Mouse (Mus musculus) MEL (cell line): ENCODE measurements around the gene Ppp1r7.

Experiments
- CTCF ChIP-seq, 3 experiments: IDR thresholded peaks in 2 of 3; conservative IDR thresholded peaks in 1 of 3; 2 replicates each; pipeline ENCODE4 v1.5.1; 2011 to 2012; ENCODE audit warnings: low read length in 3 of 3, low read depth in 2 of 3, mild to moderate bottlenecking in 2 of 3, improper control_type of control experiment in 1 of 3, inconsistent platforms in 1 of 3, mixed read lengths in 1 of 3, moderate library complexity in 1 of 3; ENCODE audit not compliant: control insufficient read depth in 1 of 3, insufficient read depth in 1 of 3, poor library complexity in 1 of 3, severe bottlenecking in 1 of 3
- HCFC1 ChIP-seq: IDR thresholded peaks from 2 replicates; pipeline ENCODE4 v1.6.1; 2012; ENCODE audit warnings: low read depth, mild to moderate bottlenecking, inconsistent platforms, low read length, improper control_type of control experiment, moderate library complexity
- MYC ChIP-seq: IDR thresholded peaks from 2 replicates; pipeline ENCODE4 v1.6.1; 2011; ENCODE audit warnings: low read depth, mild to moderate bottlenecking, low read length, improper control_type of control experiment, moderate library complexity
- POLR2A ChIP-seq, 2 experiments: IDR thresholded peaks; 2 replicates each; pipeline ENCODE4 v1.6.1; 2011 to 2012; ENCODE audit warnings: low read length in 2 of 2, mild to moderate bottlenecking in 2 of 2, control low read depth in 1 of 2, improper control_type of control experiment in 1 of 2, low read depth in 1 of 2, moderate library complexity in 1 of 2; ENCODE audit not compliant: control insufficient read depth in 1 of 2, insufficient read depth in 1 of 2, poor library complexity in 1 of 2

DNA sequence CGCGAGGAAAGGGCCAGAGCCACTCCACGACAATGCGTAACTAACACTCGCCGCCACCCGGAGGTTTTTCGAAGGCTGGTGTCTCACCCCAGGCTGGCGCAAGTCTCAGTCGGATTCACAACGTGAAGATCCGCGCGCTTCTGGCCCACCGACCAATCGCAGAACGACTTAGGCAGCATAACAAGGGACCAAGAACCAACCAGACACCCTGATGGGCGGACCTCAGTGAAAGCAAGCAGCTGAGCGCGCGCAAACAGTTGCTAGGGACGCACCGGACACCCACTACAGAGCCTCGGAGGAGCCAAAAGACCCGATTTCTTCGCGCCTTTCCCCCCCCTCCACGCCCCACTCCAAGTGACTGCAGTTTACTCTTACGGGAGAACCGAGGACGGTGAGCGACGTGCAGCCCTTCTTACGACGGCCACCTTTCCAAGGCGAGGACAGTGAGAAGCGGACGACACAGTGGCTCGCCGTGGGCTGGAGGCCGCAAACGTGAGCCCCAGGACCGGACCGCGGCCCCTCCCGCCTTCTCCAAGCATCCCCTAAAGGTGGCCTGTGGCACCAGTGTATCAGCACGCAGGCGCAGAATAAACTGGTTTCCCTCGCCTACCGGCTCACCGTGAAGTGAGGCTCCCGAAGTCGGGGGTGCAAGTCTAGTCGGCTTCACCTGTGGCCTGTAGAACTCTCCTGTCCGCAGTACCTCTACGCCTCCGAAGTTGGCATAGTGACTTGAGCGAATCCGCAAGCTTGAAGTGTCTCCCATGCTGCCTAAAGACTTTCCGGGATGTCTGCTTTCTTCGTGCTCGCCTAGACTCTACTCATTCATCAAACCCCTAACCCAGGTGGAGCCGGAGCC lies at the start of gene Ppp1r7, which contains the start of gene Pask:
- TF ChIP-seq POLR2A (IDR thresholded peaks at IDR 0.05; ENCODE audit: control insufficient read depth in 1 of 2, insufficient read depth in 1 of 2, low read depth in 1 of 2, low read length in 2 of 2, poor library complexity in 1 of 2) (peak; percentile 47 to 59; a peak in 2 of 4 replicates), HCFC1 (peak; percentile 92), CTCF (IDR thresholded peaks at IDR 0.05 in 2 of 3, conservative IDR thresholded peaks at IDR 0.05 in 1 of 3; ENCODE audit: control insufficient read depth in 1 of 3, insufficient read depth in 1 of 3, low read depth in 2 of 3, low read length in 3 of 3, poor library complexity in 1 of 3, severe bottlenecking in 1 of 3) (no peak), MYC (0 out of 2 replicates have a peak, but pooled peaks have one; percentile 20)
